ENCODE assay signal across 15 mouse cellular contexts in the genomic region with DNA sequence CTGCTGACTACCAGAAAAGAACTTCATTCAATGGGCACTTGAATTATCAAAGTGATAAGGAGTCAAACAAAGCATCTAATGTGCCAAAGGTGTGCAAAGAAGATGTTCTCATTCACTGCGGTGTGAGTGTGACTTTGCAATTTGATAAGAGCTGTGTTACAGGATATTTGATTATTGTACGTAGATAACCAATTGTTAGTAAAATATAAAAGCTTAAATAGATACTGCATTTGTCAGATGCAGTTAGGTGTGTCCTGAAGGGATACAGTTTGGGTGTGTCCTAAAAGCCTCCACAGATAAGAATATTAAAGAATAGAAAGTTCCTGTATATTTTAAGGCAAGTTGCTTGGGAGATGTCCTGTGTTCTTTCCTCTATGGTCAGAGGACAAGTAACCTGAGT.
"Had no signal": no experiment of that assay in that cellular context is flagged by ENCODE, and none has a peak within 500 bp of the region (broad histone marks: within the 10 kb centered on the region; RNA-seq: fewer than 3 reads in every experiment).

No protein-coding gene starts in this region.

- DNase-seq: retina, postnatal 1 day; right cerebral cortex, adult 18-20 months; right cerebral cortex, postnatal 14 days; right cerebral cortex, postnatal 25 days; right cerebral cortex, postnatal 4 days; spleen, adult 18-20 months; thymus, adult 18-20 months; thymus, adult 2 months; thymus, postnatal 14 days; thymus, postnatal 25 days; thymus, postnatal 36 days; thymus, postnatal 4 days had no signal

- H3K4me1 ChIP-seq: neural tube, embryonic 15.5 days; stomach, embryonic 15.5 days had no signal

- H3K27ac ChIP-seq: neural tube, embryonic 15.5 days; stomach, embryonic 15.5 days; stomach, postnatal 0 days had no signal

- H3K36me3 ChIP-seq: neural tube, embryonic 15.5 days; stomach, embryonic 15.5 days had no signal

- H3K9ac ChIP-seq: neural tube, embryonic 15.5 days; stomach, embryonic 15.5 days had no signal

- H3K27me3 ChIP-seq: neural tube, embryonic 15.5 days; stomach, embryonic 15.5 days had no signal

- H3K4me3 ChIP-seq: neural tube, embryonic 15.5 days; stomach, embryonic 15.5 days had no signal

- H3K9me3 ChIP-seq: neural tube, embryonic 15.5 days; stomach, embryonic 15.5 days had no signal
